Mouse (Mus musculus): Measurements from ENCODE around the gene Plcd3. TPM values are rescaled to one million over a fixed set of nuclear protein-coding genes. Genes with fewer than 3 reads are reported as not detected.

The Plcd3 gene
- not detected for polyA plus RNA-seq (2014; fragmentation: Illumina TruSeq; extraction: RNeasy Lipid Tissue Mini Kit (QIAGEN cat#74804); ENCODE audit: low read depth, low replicate concordance)

DNA sequence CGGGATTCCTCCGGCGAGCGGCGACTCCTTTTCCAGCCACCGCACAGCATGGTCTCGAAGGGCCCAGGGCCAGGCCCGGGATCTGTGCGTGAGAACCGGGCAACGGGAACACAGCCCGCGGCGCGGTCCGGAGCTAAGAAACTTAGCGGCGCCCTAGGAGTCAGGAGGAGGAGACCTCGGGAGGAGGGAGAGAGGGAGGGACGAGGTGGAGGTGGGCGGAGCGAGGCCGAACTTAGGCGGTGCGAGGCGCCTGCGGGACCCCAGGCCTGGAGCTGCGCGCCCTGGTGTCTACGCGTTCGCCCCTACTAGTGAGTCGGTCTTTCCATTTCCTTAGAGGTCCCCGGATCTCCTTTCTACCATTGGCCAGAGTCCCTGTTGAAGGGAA, at the start of gene Plcd3, which contains the start of gene Acbd4:
TSS of gene Plcd3 (minus strand) at position 178 of the 385 bp plus-strand sequence.
TSS of gene Acbd4 (plus strand) at position 202 of the 385 bp plus-strand sequence.

DNA sequence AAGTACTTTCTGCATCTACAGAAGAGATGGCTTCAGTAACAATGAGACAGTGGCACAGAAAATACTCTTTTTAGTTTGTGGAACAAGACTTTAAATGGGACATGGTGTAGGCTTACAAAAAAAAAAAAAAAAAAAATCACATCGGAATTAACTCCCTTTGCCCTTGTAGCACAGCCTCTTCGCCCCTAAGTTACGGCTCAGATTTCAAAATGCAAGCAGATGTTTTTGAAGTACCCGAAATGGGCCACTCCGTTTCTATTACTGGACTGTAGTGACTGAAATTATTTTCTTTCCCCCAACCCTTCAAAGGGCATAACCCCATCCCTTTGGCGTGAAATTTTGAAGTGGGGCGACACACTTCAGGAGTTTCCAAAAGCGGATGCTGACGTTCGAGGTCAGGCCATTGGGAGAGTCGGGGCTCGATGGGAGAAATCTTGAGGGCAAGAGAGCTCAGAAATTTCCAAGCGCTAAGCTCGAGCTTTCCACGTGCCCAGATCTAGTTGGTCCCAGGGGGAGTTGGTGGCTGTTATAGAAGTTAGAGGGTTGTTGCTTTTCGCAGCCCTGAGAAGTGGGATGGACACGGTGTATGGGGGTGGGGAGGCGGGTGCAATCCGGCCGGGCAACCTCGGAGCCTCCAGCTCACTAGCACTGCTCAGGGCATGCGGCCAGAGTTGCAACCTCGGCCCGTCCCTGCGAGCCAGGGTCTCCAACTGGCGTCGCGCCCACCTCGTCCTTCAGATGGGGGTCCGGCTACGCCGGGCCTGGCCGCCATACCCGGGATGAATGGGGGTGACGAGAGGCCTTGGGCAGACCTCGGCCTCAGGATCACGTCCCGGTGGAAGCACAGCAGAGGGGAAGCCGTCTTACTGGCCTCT, 30.5 kb upstream of the Plcd3 start, which contains the start of gene Hexim2:
TSS of gene Hexim2 (plus strand) at position 729 of the 875 bp plus-strand sequence.

GRCm38 (mm10) chr11:103116008-103116818, 14.8 kb upstream of the Plcd3 start, which contains the start of gene Hexim1:
Gene Hexim1 (plus strand): TSS chr11:103116231.

GRCm38 (mm10) chr11:103028176-103028891, 73.1 kb downstream of the Plcd3 start, which contains the start of the genes Nmt1 and Dcakd:
Gene Nmt1 (plus strand): TSS chr11:103028190.
Gene Dcakd (minus strand): TSS chr11:103028333.

Other genes with a start within 250 kb of the Plcd3 start
- gene Eftud2, start 220.7 kb downstream of the Plcd3 start, polyA plus RNA-seq (2014; fragmentation: Illumina TruSeq; extraction: RNeasy Lipid Tissue Mini Kit (QIAGEN cat#74804); ENCODE audit: low read depth, low replicate concordance): 36.6 TPM
- 0.41 TPM for gene Ccdc103, start 220.5 kb downstream of the Plcd3 start, polyA plus RNA-seq (2014; fragmentation: Illumina TruSeq; extraction: RNeasy Lipid Tissue Mini Kit (QIAGEN cat#74804); ENCODE audit: low read depth, low replicate concordance)
- gene Fam187a, start 216.5 kb downstream of the Plcd3 start, polyA plus RNA-seq (2014; fragmentation: Illumina TruSeq; extraction: RNeasy Lipid Tissue Mini Kit (QIAGEN cat#74804); ENCODE audit: low read depth, low replicate concordance): not detected
- gene Gfap, start 200.7 kb downstream of the Plcd3 start, polyA plus RNA-seq (2014; fragmentation: Illumina TruSeq; extraction: RNeasy Lipid Tissue Mini Kit (QIAGEN cat#74804); ENCODE audit: low read depth, low replicate concordance): 0.76 TPM
- not detected for gene Kif18b, start 176.5 kb downstream of the Plcd3 start, polyA plus RNA-seq (2014; fragmentation: Illumina TruSeq; extraction: RNeasy Lipid Tissue Mini Kit (QIAGEN cat#74804); ENCODE audit: low read depth, low replicate concordance)
- gene C1ql1, start 155.0 kb downstream of the Plcd3 start, polyA plus RNA-seq (2014; fragmentation: Illumina TruSeq; extraction: RNeasy Lipid Tissue Mini Kit (QIAGEN cat#74804); ENCODE audit: low read depth, low replicate concordance): 0.41 TPM
- 18.6 TPM for gene Nmt1, start 73.5 kb downstream of the Plcd3 start, polyA plus RNA-seq (2014; fragmentation: Illumina TruSeq; extraction: RNeasy Lipid Tissue Mini Kit (QIAGEN cat#74804); ENCODE audit: low read depth, low replicate concordance)
- gene Dcakd, start 73.3 kb downstream of the Plcd3 start, polyA plus RNA-seq (2014; fragmentation: Illumina TruSeq; extraction: RNeasy Lipid Tissue Mini Kit (QIAGEN cat#74804); ENCODE audit: low read depth, low replicate concordance): 20.1 TPM
- 7.2 TPM for gene Acbd4, start within 50 bp of the Plcd3 start, polyA plus RNA-seq (2014; fragmentation: Illumina TruSeq; extraction: RNeasy Lipid Tissue Mini Kit (QIAGEN cat#74804); ENCODE audit: low read depth, low replicate concordance)
- 73.2 TPM for gene Hexim1, start 14.6 kb upstream of the Plcd3 start, polyA plus RNA-seq (2014; fragmentation: Illumina TruSeq; extraction: RNeasy Lipid Tissue Mini Kit (QIAGEN cat#74804); ENCODE audit: low read depth, low replicate concordance)
- gene Hexim2, start 30.8 kb upstream of the Plcd3 start, polyA plus RNA-seq (2014; fragmentation: Illumina TruSeq; extraction: RNeasy Lipid Tissue Mini Kit (QIAGEN cat#74804); ENCODE audit: low read depth, low replicate concordance): 0.58 TPM
- 2.2 TPM for gene Fmnl1, start 69.4 kb upstream of the Plcd3 start, polyA plus RNA-seq (2014; fragmentation: Illumina TruSeq; extraction: RNeasy Lipid Tissue Mini Kit (QIAGEN cat#74804); ENCODE audit: low read depth, low replicate concordance)
- not detected for gene 1700023F06Rik, start 106.9 kb upstream of the Plcd3 start, polyA plus RNA-seq (2014; fragmentation: Illumina TruSeq; extraction: RNeasy Lipid Tissue Mini Kit (QIAGEN cat#74804); ENCODE audit: low read depth, low replicate concordance)
- gene Spata32, start 116.8 kb upstream of the Plcd3 start, polyA plus RNA-seq (2014; fragmentation: Illumina TruSeq; extraction: RNeasy Lipid Tissue Mini Kit (QIAGEN cat#74804); ENCODE audit: low read depth, low replicate concordance): not detected
- not detected for gene Map3k14, start 165.8 kb upstream of the Plcd3 start, polyA plus RNA-seq (2014; fragmentation: Illumina TruSeq; extraction: RNeasy Lipid Tissue Mini Kit (QIAGEN cat#74804); ENCODE audit: low read depth, low replicate concordance)

Measured in adrenal gland, adult 10 weeks (tissue).